Mouse (Mus musculus) lung, embryonic 14.5 days (tissue): ENCODE measurements around the gene Plagl1. TPM values are rescaled to one million over a fixed set of nuclear protein-coding genes. Genes with fewer than 3 reads are reported as not detected.

ENCODE experiments used
- ATAC-seq: fragments of 200-750 bp; cut with Nextera tagmentation; 2 replicates; pipeline ENCODE4 v1.8.0; 2017; ENCODE audit warnings: mild to moderate bottlenecking, moderate TSS enrichment, moderate library complexity; ENCODE audit not compliant: insufficient read depth
- DNase-seq: peaks from one replicate; pipeline ENCODE4 v3.0.0-alpha.2; 2015
- H3K27ac ChIP-seq: fragments of 300-500 bp; sonication (generic); 2 replicates; pipeline ENCODE4 v1.5.1; 2014; ENCODE audit warnings: low read depth, mild to moderate bottlenecking, moderate library complexity
- H3K27me3 ChIP-seq: fragments of 300-500 bp; sonication (generic); 2 replicates; pipeline ENCODE4 v1.6.1; 2014; ENCODE audit warnings: low read length, control low read depth; ENCODE audit not compliant: insufficient read depth
- H3K36me3 ChIP-seq: fragments of 300-500 bp; sonication (generic); 2 replicates; pipeline ENCODE4 v1.6.1; 2014; ENCODE audit warnings: control low read depth; ENCODE audit not compliant: insufficient read depth
- H3K4me1 ChIP-seq: fragments of 300-500 bp; sonication (generic); 2 replicates; pipeline ENCODE4 v1.6.1; 2014; ENCODE audit warnings: antibody characterized with exemption, control low read depth; ENCODE audit not compliant: insufficient read depth
- H3K4me2 ChIP-seq: fragments of 300-500 bp; sonication (generic); 2 replicates; pipeline ENCODE4 v1.6.1; 2014; ENCODE audit warnings: mild to moderate bottlenecking
- H3K4me3 ChIP-seq: fragments of 300-500 bp; sonication (generic); 2 replicates; pipeline ENCODE4 v1.5.1; 2014; ENCODE audit warnings: low read depth, low read length
- H3K9ac ChIP-seq: fragments of 300-500 bp; sonication (generic); 2 replicates; pipeline ENCODE4 v1.6.1; 2014
- H3K9me3 ChIP-seq: fragments of 300-500 bp; sonication (generic); 2 replicates; pipeline ENCODE4 v1.6.1; 2016; ENCODE audit warnings: low read depth, low read length, control low read depth
- CTCF ChIP-seq: IDR thresholded peaks from 2 replicates; pipeline ENCODE4 v1.5.1; 2016; ENCODE audit warnings: antibody characterized with exemption, low read depth
- WGBS: fragments of 180-500 bp; shearing (Covaris S2); extraction: QIAGEN DNeasy Blood & Tissue Kit; methylation state at CpG from one replicate; pipeline ENCODE4 v1.1.7; 2014; 5-methylcytosine and 5-hydroxymethylcytosine counted together
- polyA plus RNA-seq: library from polyadenylated mRNA; unstranded; fragments of >200 nt; fragmentation: Nextera tagmentation; extraction: Ambion mirVana; gene quantifications from 2 replicates; pipeline ENCODE4 v1.2.1, GENCODE M21; 2014

The Plagl1 gene
- polyA plus RNA-seq, 1 experiment from 2014 or later, result 206 TPM

DNA sequence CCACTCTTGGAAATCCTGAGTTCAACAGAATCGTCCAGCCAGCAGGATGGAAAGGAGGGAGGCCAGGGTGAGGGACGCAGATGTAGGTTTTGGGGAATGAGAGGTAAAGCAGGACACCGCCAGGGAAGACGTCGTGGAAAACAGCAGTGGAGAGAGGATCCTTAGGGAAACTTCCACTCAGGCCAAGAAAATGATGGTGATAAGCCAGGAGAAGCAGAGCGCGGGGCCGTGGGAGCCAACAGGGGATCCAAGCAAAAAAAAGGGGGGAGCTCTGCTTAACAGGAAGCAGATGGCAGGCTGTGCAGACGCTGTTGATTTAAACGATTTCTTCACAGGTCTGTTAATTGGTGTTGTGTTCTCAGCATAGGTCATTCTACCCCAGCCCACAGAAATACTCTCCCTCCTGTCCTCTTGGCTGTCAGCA lies 112.5 kb downstream of the Plagl1 start:
- H3K4me2 ChIP-seq, result no peak overlapping the region
- DNase-seq, result peak; percentile 45
- H3K27ac ChIP-seq, result peak overlapping the region; percentile 10; the same call in 1 of the 2 replicates
- no peaks in the 10 kb centered on the region for H3K27me3 ChIP-seq
- no peak for TF ChIP-seq CTCF
- 38% methylated on average over 10 of the region's 10 CpGs for WGBS
- no peaks in the 10 kb centered on the region for H3K9me3 ChIP-seq
- peaks cover 12% of the 10 kb centered on the region for H3K36me3 ChIP-seq
- peaks cover 13% of the 10 kb centered on the region for H3K4me1 ChIP-seq
- ATAC-seq, result no peak
- H3K9ac ChIP-seq, result no peak overlapping the region
- no peak overlapping the region for H3K4me3 ChIP-seq

DNA sequence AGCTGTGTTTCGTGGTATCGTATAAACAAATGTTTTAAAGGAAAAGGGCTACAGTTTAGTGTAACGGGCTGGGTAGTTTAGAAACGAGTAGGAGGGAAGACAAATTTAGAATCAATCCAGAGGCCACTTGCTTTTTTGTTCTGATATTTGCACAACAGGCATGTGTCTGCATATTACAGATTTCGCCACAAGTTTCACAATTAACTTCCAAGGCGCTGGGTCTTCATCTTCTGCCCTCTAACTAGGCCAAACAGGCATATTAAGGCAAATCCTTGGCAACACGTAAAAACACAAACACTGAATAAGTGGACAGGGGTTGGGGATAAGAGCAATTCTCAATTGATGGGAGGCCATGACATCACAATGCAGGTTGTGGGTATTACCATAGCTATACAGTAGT lies 115.6 kb downstream of the Plagl1 start:
- H3K4me1 ChIP-seq, result peaks cover 10% of the 10 kb centered on the region
- no peak for TF ChIP-seq CTCF

DNA sequence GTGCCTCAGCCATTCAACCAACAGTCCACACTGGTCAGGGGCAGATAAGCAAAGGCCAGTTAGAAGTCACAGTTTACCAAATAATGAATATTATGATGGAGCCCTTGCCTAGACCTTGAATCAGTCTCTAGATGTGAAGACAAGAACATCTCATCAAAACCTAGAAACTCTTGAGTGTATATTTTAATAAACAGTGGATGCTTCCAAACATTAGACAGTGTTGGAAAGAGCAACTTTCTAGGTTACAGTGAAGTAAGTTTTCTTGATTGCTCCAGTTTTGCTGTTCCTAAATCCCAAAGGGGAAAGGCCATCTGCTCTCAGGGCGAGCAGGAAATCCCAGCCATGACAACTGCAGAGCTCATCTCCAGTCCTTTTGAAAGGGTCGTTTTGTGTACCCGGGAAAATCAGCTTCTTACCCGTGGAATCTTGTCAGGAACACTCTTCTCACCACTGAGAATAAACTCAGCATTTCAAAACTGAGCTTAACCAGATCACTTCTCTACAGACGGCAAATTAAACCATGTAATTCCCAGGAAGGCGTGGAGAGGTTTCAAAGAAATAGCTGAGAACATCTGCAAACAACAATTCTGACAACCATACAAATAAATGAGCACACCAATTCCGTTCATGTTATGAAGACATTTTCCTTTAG lies 117.8 kb downstream of the Plagl1 start, which contains the start of gene Zc2hc1b:
Gene Zc2hc1b (minus strand): TSS at position 51 of the 652 bp plus-strand sequence.
- Histone ChIP-seq H3K36me3 (peaks cover 57% of the 10 kb centered on the region), H3K27ac (no peak within 1 kb of the TSS), H3K27me3 (no peaks in the 10 kb centered on the region), H3K4me2 (no peak within 1 kb of the TSS), H3K4me1 (no peaks in the 10 kb centered on the region), H3K9ac (no peak within 1 kb of the TSS), H3K4me3 (no peak within 1 kb of the TSS), H3K9me3 (no peaks in the 10 kb centered on the region)
- no peak for TF ChIP-seq CTCF
- 70% methylated on average over 7 of the region's 7 CpGs for WGBS
- DNase-seq (no peak), ATAC-seq (no peak)

More for the DNA sequence above, 115.6 kb downstream of the Plagl1 start:
- no peak overlapping the region for H3K4me2 ChIP-seq
- H3K9me3 ChIP-seq, result no peaks in the 10 kb centered on the region
- ATAC-seq (no peak), DNase-seq (no peak)
- H3K27me3 ChIP-seq, result no peaks in the 10 kb centered on the region
- no peak overlapping the region for H3K4me3 ChIP-seq
- WGBS, result 74% methylated on average over 7 of the region's 7 CpGs
- no peak overlapping the region for H3K9ac ChIP-seq
- H3K36me3 ChIP-seq, result peaks cover 40% of the 10 kb centered on the region
- no peak overlapping the region for H3K27ac ChIP-seq

DNA sequence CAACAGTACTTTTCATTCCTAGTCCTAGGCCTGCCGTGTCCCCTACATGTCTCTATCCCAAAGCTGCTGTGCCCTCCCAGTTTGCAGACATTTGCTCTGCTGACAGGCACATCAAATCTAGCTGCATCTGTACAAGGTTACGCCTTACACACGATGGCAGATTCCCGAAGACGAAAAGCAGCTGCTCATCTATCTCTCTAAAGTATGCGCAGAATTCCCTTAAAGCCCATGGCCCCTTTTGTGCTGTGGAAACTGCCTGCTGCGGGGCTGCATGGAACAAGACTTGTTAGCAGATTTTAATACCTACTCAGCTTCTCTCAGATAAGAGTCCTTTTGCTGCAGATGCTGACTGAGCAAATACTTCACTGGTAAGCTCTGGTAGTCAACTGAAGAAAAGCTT lies 119.9 kb downstream of the Plagl1 start:
- DNase-seq (peak; percentile 68), ATAC-seq (peak; percentile 86; the same call in 1 of the 2 replicates)
- H3K27ac ChIP-seq, result peak overlapping the region; percentile 2; the same call in 1 of the 2 replicates
- H3K27me3 ChIP-seq, result no peaks in the 10 kb centered on the region
- no peak overlapping the region for H3K9ac ChIP-seq
- no peak overlapping the region for H3K4me2 ChIP-seq
- 50% methylated on average over 7 of the region's 7 CpGs for WGBS
- peaks cover 68% of the 10 kb centered on the region for H3K36me3 ChIP-seq
- no peak for TF ChIP-seq CTCF
- H3K4me1 ChIP-seq, result no peaks in the 10 kb centered on the region
- no peak overlapping the region for H3K4me3 ChIP-seq
- no peaks in the 10 kb centered on the region for H3K9me3 ChIP-seq

Other genes starting within 250 kb of the Plagl1 start
- gene Utrn, start 191.1 kb upstream of the Plagl1 start, polyA plus RNA-seq, result 66.1 and 67.9 TPM in 2 replicates
- gene Stx11, start 96.2 kb upstream of the Plagl1 start, polyA plus RNA-seq, result 1.4 and 2.3 TPM in 2 replicates
- gene Sf3b5, start 55.2 kb upstream of the Plagl1 start, polyA plus RNA-seq, result 42.3 and 44.2 TPM in 2 replicates
- not detected in 2 replicates for gene Zc2hc1b, start 117.5 kb downstream of the Plagl1 start, polyA plus RNA-seq
- gene Ltv1, start 132.7 kb downstream of the Plagl1 start, polyA plus RNA-seq, result 81.7 and 83.8 TPM in 2 replicates